Mouse (Mus musculus): ENCODE data around the gene Noct. TPM values are rescaled to one million over a fixed set of nuclear protein-coding genes. Genes with fewer than 3 reads are reported as not detected.
"Not testable (repeated sequence)": the region's sequence is repeated elsewhere in the genome, so short reads cannot be mapped to it uniquely, and the experiment has no call there.

Noct gene
- polyA plus RNA-seq, 1 experiment from 2014 or later: 9.3 TPM

DNA sequence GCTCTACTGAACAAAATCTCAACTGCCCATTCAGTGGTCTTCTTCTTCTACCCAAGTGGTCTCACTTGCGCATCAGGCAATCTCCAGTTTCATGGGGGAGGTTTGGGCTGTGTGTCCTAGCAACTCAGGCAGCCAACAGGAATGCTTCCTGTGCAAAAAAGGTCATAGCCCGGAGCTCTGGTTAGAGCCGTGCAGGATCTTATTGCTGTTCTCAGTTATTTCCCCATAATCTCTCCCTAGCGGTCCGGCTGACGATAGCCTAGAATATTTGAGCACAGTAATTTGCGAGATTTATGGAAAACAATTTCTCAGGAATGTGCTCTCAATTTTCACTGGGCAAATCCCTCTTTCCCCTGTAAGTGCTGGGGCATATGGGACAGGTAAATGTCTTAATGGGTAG, 17.7 kb upstream of the Noct start:
- 0 out of 2 replicates have a peak, but pooled peaks cover 2% of the 10 kb centered on the region for H3K4me1 ChIP-seq
- WGBS: 70% methylated on average over 7 of the region's 7 CpGs
- no peak overlapping the region for H3K9ac ChIP-seq
- H3K4me2 ChIP-seq: no peak overlapping the region
- H3K27ac ChIP-seq: no peak overlapping the region
- H3K9me3 ChIP-seq: no peaks in the 10 kb centered on the region
- no peaks in the 10 kb centered on the region for H3K36me3 ChIP-seq
- no peak for ATAC-seq (ENCODE audit: insufficient read depth, low FRiP score, low read depth)
- H3K27me3 ChIP-seq (replicated peaks): no peaks in the 10 kb centered on the region
- no peak overlapping the region for H3K4me3 ChIP-seq (replicated peaks)

DNA sequence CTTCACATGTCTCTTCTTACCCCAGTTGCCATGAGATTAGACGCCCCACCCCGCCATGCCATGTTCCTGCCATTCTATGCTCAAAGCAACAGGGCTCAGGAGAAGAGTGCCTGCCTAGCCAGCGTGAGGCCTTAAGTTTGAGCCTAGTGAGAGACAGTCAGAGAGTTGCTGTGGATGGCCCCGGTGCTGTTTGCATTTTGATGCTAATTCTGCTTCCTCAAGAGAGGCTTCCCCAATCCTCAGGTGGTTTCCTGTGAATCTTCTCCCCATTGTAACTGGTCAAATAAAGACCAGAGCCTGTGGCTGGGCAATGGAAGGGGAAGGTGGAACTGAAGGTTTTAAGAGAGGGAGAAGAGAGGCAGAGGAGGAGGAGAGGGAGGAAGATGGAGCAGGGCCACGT, 15.6 kb upstream of the Noct start:
- Histone ChIP-seq H3K36me3 (no peaks in the 10 kb centered on the region), H3K9me3 (no peaks in the 10 kb centered on the region), H3K4me1 (no peaks in the 10 kb centered on the region), H3K4me2 (no peak overlapping the region), H3K27ac (no peak overlapping the region), H3K27me3 (replicated peaks) (no peaks in the 10 kb centered on the region), H3K9ac (no peak overlapping the region), H3K4me3 (replicated peaks) (no peak overlapping the region)
- WGBS: 60% methylated on average over 5 of the region's 5 CpGs
- ATAC-seq (ENCODE audit: insufficient read depth, low FRiP score, low read depth): no peak

DNA sequence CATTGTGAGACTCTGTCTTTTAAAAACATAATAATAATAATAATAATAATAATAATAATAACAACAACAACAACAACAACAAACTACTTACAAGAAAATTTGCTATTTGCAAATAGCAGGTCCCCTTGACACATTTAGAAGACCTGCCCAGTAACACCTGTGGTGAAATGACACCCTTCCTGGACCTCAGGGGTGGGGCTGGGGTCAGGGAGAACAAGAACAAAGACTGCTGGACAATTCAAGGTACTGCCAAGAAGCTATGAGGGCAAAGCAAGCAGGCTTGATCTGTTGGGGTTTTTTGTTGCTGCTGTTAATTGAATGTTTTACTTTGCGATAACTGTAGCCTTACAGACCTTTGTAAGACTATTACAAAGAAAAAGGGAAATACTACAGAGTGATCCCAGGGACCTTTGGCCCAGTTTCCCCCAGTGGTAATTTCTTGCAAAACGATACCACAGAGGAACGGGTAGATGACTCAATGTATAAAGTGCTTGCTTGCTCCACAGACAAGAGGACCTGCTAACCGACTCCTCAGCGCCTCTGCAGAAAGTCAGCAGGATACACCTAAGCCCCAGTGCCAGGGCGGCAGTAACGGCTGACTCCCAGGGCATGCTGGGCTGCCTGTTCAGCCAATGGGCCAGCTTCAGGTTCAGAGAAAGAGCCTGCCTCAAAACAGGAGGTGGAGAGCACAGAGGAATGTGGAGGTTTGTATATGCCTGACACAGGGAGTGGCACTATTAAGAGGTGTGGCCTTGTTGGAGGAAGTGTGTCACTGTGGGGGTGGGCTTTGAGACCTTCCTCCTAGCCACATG, 14.5 kb upstream of the Noct start:
- Histone ChIP-seq H3K4me2 (no peak overlapping the region), H3K36me3 (no peaks in the 10 kb centered on the region), H3K4me3 (replicated peaks) (no peak overlapping the region), H3K9ac (no peak overlapping the region), H3K27ac (no peak overlapping the region), H3K27me3 (replicated peaks) (no peaks in the 10 kb centered on the region), H3K9me3 (no peaks in the 10 kb centered on the region), H3K4me1 (no peaks in the 10 kb centered on the region)
- 80% methylated on average over 7 of the region's 7 CpGs for WGBS
- ATAC-seq (ENCODE audit: insufficient read depth, low FRiP score, low read depth): no peak

DNA sequence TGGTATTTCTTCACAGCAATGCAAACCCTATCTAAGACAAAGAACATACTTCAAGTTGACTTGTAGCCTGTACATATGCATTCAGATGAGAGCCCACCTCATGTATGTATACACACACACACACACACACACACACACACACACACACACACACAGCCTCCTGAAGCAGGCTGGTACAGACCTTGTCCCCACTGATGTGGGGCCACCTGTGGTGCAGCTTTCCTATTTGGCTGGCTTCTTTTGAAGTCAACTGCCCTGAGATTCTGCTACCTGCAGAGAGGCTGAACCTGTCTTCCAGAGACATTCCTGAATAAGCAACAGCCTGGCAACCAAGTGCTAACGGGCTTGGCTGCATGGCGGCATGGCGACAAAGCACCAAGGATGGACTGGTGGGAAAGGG, 13.8 kb upstream of the Noct start:
- Histone ChIP-seq H3K9ac (no peak overlapping the region), H3K4me2 (no peak overlapping the region), H3K4me3 (replicated peaks) (no peak overlapping the region), H3K27ac (no peak overlapping the region), H3K27me3 (replicated peaks) (no peaks in the 10 kb centered on the region), H3K4me1 (no peaks in the 10 kb centered on the region), H3K9me3 (no peaks in the 10 kb centered on the region), H3K36me3 (no peaks in the 10 kb centered on the region)
- 99% methylated on average over 3 of the region's 3 CpGs for WGBS
- ATAC-seq (ENCODE audit: insufficient read depth, low FRiP score, low read depth): no peak

DNA sequence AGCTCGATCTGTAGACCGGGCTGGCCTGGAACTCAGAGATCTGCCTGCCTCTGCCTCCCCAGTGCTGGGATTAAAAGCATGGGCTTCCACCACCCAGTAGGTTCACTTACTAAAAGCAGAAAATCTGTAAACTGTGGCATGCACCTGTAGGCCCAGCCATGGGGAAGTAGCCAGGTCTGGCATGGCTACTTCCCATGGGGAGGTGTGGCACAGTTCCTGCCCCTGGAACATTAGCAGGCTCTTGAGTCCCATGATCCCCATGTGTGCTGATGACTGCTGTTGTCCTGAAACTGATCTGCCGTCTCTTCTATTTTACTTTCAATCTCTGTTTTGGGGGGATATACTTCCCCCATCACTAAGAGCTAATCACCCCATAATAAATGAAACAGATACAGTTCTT, 11.1 kb upstream of the Noct start:
- 95% methylated on average over 3 of the region's 3 CpGs for WGBS
- Histone ChIP-seq H3K4me2 (no peak overlapping the region), H3K27me3 (replicated peaks) (no peaks in the 10 kb centered on the region), H3K4me1 (no peaks in the 10 kb centered on the region), H3K27ac (no peak overlapping the region), H3K36me3 (no peaks in the 10 kb centered on the region), H3K9me3 (no peaks in the 10 kb centered on the region), H3K9ac (no peak overlapping the region), H3K4me3 (replicated peaks) (no peak overlapping the region)
- no peak for ATAC-seq (ENCODE audit: insufficient read depth, low FRiP score, low read depth)

DNA sequence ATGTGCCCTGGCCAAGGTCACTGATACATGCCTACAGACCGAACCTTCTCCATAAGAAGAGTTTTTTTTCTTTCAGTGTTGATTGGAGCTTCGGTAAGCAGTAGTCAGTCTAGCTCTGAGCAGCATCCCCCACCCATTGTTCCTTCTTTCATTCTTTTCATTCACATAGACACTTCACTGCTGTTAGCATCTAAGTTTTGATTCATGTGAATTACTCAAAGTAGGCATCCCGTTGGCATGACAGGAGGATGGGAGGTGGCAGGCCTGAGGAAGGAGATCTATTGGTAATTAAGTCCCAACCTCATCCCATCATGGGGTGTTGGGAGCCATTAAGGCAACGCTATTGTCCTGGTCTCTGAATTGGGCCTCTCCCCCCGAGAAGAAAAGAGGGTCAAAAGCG, 8.6 kb upstream of the Noct start:
- no peak overlapping the region for H3K4me2 ChIP-seq
- no peak overlapping the region for H3K4me3 ChIP-seq (replicated peaks)
- no peaks in the 10 kb centered on the region for H3K27me3 ChIP-seq (replicated peaks)
- H3K4me1 ChIP-seq: no peaks in the 10 kb centered on the region
- no peak overlapping the region for H3K27ac ChIP-seq
- no peaks in the 10 kb centered on the region for H3K36me3 ChIP-seq
- no peak overlapping the region for H3K9ac ChIP-seq
- no peak for ATAC-seq (ENCODE audit: insufficient read depth, low FRiP score, low read depth)
- no peaks in the 10 kb centered on the region for H3K9me3 ChIP-seq
- WGBS: 86% methylated on average over 6 of the region's 6 CpGs

DNA sequence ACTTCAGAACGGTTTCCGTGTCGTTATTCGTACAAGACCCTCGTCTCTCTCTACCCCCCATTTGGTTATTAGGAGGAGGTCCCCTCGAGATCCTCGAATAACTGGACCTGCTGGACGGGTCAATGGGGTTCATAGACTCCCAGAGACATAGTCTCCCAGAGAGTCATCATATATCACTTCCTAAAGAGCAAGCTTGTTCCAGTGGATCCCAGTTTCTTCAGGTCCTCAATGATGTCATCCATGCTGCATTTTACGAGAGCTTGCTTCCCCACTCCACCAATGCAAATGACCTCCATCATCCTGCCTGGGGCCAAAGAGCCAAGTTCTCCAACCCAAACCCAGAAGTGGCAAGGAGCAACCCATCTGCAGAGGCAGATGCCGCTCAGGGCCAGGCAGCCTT, 7.9 kb upstream of the Noct start:
- not testable (repeated sequence) for H3K27me3 ChIP-seq (replicated peaks); H3K9ac ChIP-seq; H3K36me3 ChIP-seq; ATAC-seq (ENCODE audit: insufficient read depth, low FRiP score, low read depth); H3K9me3 ChIP-seq; H3K4me2 ChIP-seq; H3K4me1 ChIP-seq; H3K27ac ChIP-seq; H3K4me3 ChIP-seq (replicated peaks)
- 68% methylated on average over 6 of the region's 10 CpGs for WGBS

DNA sequence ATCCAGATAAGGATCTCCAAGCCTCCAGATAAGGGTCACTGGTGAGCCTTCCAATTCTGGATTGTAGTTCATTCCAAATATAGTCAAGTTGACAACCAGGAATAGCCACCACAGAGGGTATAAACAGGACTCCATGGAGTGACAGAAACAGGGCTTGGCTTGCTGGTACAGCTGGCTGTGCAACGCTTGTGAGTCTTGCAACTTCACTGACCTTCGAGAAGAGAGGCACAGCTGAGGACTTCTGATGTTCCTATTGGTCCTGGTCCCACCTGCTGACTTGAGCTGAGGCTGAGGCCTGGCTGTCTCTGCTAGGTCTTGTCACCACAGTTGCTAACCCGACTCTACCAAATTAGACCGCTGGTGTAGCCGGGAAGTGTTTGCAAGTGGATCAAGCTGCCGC, 5.9 kb upstream of the Noct start:
- not testable (repeated sequence) for H3K4me3 ChIP-seq (replicated peaks); ATAC-seq (ENCODE audit: insufficient read depth, low FRiP score, low read depth); H3K4me1 ChIP-seq; H3K4me2 ChIP-seq; H3K27me3 ChIP-seq (replicated peaks); H3K36me3 ChIP-seq; H3K27ac ChIP-seq; H3K9ac ChIP-seq; H3K9me3 ChIP-seq
- 86% methylated on average over 6 of the region's 6 CpGs for WGBS

DNA sequence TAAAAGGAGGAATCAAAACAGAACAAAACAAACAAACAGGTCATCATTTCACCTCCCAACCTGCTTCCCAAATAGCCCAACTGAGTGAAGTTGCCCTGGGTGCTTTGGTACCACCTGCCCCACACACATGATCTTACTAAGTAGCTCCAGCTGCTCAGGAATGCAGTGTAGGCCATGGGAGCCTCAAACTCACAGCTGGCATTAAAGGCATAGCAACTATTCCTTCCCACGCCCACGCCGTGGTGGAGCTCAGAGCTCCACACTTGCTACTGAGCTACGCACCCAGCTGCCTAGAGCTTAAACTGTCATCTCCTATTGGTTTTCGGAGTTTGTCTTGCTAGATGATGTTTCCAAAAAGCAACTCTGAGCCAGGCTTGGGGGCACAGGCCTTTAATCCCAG, 5.0 kb upstream of the Noct start:
- WGBS: 94% methylated on average over 5 of the region's 5 CpGs

DNA sequence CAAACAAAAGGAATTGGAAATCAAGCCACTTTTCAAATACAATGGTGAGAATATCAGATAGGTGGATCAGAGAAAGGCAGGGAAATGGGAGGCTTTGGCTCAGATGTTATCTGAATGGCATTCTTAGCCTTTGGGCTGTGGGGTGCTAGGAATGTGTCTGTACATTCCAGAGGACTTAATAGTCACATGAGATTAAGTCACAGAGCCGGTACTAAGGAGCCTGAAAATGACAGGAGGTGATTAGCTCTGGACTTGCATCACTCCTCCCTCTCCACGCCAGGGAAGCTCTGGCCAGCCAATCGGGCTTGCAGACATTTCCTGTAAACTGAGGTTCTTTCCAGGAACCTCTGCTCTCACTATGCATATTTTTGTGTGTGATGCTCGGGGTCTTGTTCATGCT, 3.4 kb upstream of the Noct start:
- Histone ChIP-seq H3K9me3 (no peaks in the 10 kb centered on the region), H3K36me3 (no peaks in the 10 kb centered on the region), H3K9ac (no peak overlapping the region), H3K27ac (no peak overlapping the region), H3K4me1 (no peaks in the 10 kb centered on the region), H3K4me3 (replicated peaks) (no peak overlapping the region), H3K4me2 (no peak overlapping the region), H3K27me3 (replicated peaks) (no peaks in the 10 kb centered on the region)
- no peak for ATAC-seq (ENCODE audit: insufficient read depth, low FRiP score, low read depth)
- 38% methylated on average over 4 of the region's 4 CpGs for WGBS

More for the DNA sequence above, 5.0 kb upstream of the Noct start:
- Histone ChIP-seq H3K27me3 (replicated peaks) (no peaks in the 10 kb centered on the region), H3K4me1 (no peaks in the 10 kb centered on the region), H3K36me3 (no peaks in the 10 kb centered on the region), H3K9me3 (no peaks in the 10 kb centered on the region), H3K27ac (no peak overlapping the region), H3K4me2 (no peak overlapping the region), H3K4me3 (replicated peaks) (no peak overlapping the region), H3K9ac (no peak overlapping the region)
- no peak for ATAC-seq (ENCODE audit: insufficient read depth, low FRiP score, low read depth)

DNA sequence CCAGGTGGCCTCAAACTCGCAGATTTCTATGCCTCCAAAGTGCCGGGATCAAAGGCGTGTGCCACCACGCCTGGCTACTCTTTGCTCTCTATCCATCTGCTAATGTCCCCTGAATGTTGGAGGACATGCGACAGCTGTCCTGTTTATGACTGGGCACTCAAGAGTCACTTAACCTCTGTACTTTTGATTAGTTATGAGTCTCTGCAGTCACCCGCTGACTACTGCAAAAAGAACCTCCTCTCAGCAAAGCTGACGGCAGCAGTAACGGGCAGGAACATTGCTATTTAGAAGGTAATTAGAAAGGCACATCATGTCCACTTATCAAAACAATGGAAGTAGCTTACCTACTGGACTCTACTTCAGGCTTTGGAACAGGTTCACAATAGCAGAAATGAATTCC, 2.4 kb upstream of the Noct start:
- Histone ChIP-seq H3K36me3 (no peaks in the 10 kb centered on the region), H3K9ac (no peak overlapping the region), H3K4me3 (replicated peaks) (no peak overlapping the region), H3K4me1 (no peaks in the 10 kb centered on the region), H3K9me3 (no peaks in the 10 kb centered on the region), H3K4me2 (no peak overlapping the region), H3K27ac (no peak overlapping the region), H3K27me3 (replicated peaks) (no peaks in the 10 kb centered on the region)
- ATAC-seq (ENCODE audit: insufficient read depth, low FRiP score, low read depth): no peak
- 62% methylated on average over 8 of the region's 8 CpGs for WGBS

DNA sequence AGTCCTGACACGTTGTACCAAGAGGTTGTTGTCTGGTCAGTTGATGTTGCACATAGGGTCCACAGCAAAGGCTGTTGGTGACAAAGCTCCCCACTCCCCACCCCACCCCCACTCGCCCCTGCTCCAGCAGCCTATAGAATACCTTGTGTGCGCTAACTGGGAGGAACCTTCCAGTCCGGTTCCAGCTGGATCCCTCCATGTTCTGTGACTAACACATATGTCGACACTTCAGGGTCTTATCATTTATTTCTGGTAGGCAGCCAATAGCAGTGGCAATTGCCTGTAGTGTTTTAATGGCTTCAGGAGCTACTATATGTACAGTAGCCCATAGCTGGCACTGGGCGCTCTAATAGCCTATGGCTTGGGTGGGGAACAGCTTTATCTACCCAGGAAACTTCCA, 1.9 kb upstream of the Noct start:
- Histone ChIP-seq H3K4me3 (replicated peaks) (no peak overlapping the region), H3K4me1 (no peaks in the 10 kb centered on the region), H3K9ac (no peak overlapping the region), H3K36me3 (no peaks in the 10 kb centered on the region), H3K27ac (no peak overlapping the region), H3K9me3 (no peaks in the 10 kb centered on the region), H3K27me3 (replicated peaks) (no peaks in the 10 kb centered on the region), H3K4me2 (no peak overlapping the region)
- ATAC-seq (ENCODE audit: insufficient read depth, low FRiP score, low read depth): no peak
- 83% methylated on average over 6 of the region's 6 CpGs for WGBS

Data from stomach, embryonic 15.5 days (tissue).